Mouse (Mus musculus) brain, embryonic 14.5 days (tissue): ENCODE measurements around the gene Nudcd2.
A peak's percentile ranks its signal among the peaks of the same experiment; 100 is the strongest.

Experiments
- CTCF ChIP-seq: fragments of 200-500 bp; IDR thresholded peaks from 2 replicates; pipeline ENCODE4 v1.5.1; 2012; ENCODE audit warnings: inconsistent platforms, mild to moderate bottlenecking, moderate library complexity, borderline replicate concordance; ENCODE audit not compliant: insufficient read depth, insufficient read length; ENCODE audit errors: extremely low read depth
- POLR2A ChIP-seq: fragments of 200-500 bp; IDR thresholded peaks from 2 replicates; pipeline ENCODE4 v1.6.1; 2012; ENCODE audit warnings: mild to moderate bottlenecking, inconsistent platforms, borderline replicate concordance; ENCODE audit not compliant: poor library complexity, insufficient read depth, insufficient read length, severe bottlenecking; ENCODE audit errors: extremely low read depth

- TF ChIP-seq POLR2A (no peak), CTCF (peak; percentile 7; the same call in 1 of the 2 replicates)
These were observed 17.9 kb upstream of the Nudcd2 start for GRCm38 (mm10) chr11:40715524-40715923.
